Mouse (Mus musculus): Measurements from ENCODE around the gene Cln6.

DNA sequence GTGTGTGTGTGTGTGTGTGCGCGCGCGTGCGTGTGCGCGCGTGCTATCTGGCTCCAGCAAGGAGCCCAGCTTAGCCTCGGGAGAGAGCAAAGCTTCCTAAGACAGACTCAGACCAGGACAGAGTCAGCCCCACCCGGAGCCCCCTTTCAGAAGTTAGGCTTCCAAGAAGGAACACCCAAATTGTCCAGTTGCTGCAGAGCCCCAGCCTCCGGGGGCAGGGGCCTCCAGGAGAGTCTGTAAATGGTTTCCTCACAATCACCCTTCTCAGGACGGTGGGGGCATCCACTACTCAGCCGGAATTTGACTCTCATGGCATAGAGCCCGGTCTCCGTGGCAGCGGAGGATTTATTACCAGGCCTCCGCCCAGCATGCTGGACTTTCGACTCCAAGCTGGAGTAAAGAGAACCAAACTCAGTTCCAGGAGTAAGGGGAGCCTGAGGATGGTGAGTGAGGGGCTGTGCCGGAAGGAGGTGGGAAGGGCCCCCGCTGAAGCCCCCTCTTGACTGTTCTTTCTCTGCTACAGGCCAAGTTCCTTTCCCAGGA lies 19.2 kb downstream of the Cln6 start, which contains the start of gene Calml4:
- TF ChIP-seq CTCF (IDR thresholded peaks at IDR 0.05; ENCODE audit: borderline replicate concordance, insufficient read depth, low read depth, low read length), result no peak
- TF ChIP-seq POLR2A (IDR thresholded peaks at IDR 0.05; ENCODE audit: borderline replicate concordance, insufficient read depth, low read length), result no peak

All from cerebellum, adult 2 months (tissue).